Mouse (Mus musculus): Measurements from ENCODE around the gene Sept9.

DNA sequence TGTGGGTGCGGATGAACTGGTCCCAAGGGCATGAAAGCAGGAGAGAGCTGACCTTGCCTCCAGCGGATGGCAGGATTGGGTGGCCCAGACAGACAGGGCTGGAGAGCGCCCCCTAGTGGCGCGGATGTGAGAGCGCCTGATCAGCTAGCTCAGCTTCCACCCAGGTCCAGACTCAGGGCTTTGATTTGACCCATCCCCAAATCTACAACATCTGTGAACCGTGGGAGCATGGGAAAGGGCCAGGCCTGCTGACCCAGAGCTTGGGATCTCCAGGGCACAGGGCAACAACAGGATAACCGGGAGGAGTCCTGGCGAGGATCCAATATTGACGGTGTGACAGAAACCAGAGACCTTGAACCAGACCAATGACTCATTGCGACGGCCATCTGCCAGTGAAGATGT is 190.5 kb downstream of the Sept9 start:
- TF ChIP-seq POLR2A (IDR thresholded peaks at IDR 0.05; ENCODE audit: insufficient read depth, low read depth, low read length) (no peak), CTCF (IDR thresholded peaks at IDR 0.05; ENCODE audit: insufficient read depth, low read depth, low read length) (peak; percentile 91)
